Mouse (Mus musculus) layer of hippocampus, adult 6 months (tissue): ENCODE results near the gene Id2. TPM values are rescaled to one million over a fixed set of nuclear protein-coding genes. Genes with fewer than 3 reads are reported as not detected.

Experiments used
- long read RNA-seq, 2 experiments: library from polyadenylated mRNA; unstranded; transcript quantifications; one replicate each; pipeline ENCODE4 v2.0.0; 2019 to 2020
- polyA plus RNA-seq: library from polyadenylated mRNA; unstranded; fragments of <200 nt; fragmentation: Nextera tagmentation; gene quantifications from 2 replicates; pipeline ENCODE4 v1.2.3, GENCODE M21; 2021

The Id2 gene
- polyA plus RNA-seq, result 158 and 181 TPM in 2 replicates
- long read RNA-seq, experiment 1, transcript Id2-201 (3 exons, 1,270 nt), result major isoform, 134 of 143 reads
- long read RNA-seq, experiment 1, partial matches to known transcripts, result 7 of 143 reads
- long read RNA-seq, experiment 1, other reads (novel, unspliced or antisense), result 1 of 143 reads
- long read RNA-seq, experiment 2, transcript Id2-201 (3 exons, 1,270 nt), result major isoform, 108 of 112 reads
- long read RNA-seq, experiment 2, partial matches to known transcripts, result 1 of 112 reads
- long read RNA-seq, experiment 2, other reads (novel, unspliced or antisense), result 1 of 112 reads

DNA sequence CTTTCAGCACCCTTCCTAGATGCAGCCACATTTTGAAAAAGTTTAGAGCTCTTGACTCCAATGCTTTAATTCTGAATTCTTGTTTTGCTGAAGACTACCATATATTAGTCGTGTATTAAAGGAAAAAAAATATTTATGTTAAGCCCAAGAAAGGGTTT lies at the start of gene Id2:
Gene Id2, minus strand, starts transcription at position 89 of the 158 bp plus-strand sequence.

Other genes with a start within 250 kb of the Id2 start
- 39.2 and 41.7 TPM in 2 replicates for gene Kidins220, start 122.2 kb downstream of the Id2 start, polyA plus RNA-seq